Mouse (Mus musculus) limb, embryonic 11.5 days (tissue): ENCODE results near the gene Hpse2. TPM values are rescaled to one million over a fixed set of nuclear protein-coding genes. Genes with fewer than 3 reads are reported as not detected.

Experiments
- polyA plus RNA-seq: library from polyadenylated mRNA; unstranded; fragments of >200 nt; fragmentation: Nextera tagmentation; extraction: Ambion mirVana; gene quantifications from 2 replicates; pipeline ENCODE4 v1.2.1, GENCODE M21; 2014

Gene Hpse2
- polyA plus RNA-seq, 1 experiment from 2014 or later = 5.8 TPM

Other genes with a start within 250 kb of the Hpse2 start
- gene Cnnm1, start 52.1 kb upstream of the Hpse2 start, polyA plus RNA-seq = 0.17 and 0.48 TPM in 2 replicates
- gene Got1, start 136.2 kb upstream of the Hpse2 start, polyA plus RNA-seq = 41.0 and 45.6 TPM in 2 replicates
- not detected in 2 replicates for gene Nkx2-3, start 224.0 kb upstream of the Hpse2 start, polyA plus RNA-seq